Mouse (Mus musculus): ENCODE results near the gene Tspyl4. TPM values are rescaled to one million over a fixed set of nuclear protein-coding genes. Genes with fewer than 3 reads are reported as not detected.
A peak's percentile ranks its signal among the peaks of the same experiment; 100 is the strongest.

Gene Tspyl4
- polyA plus RNA-seq, 1 experiment, result 29.5 TPM

- no peak for TF ChIP-seq CTCF (IDR thresholded peaks at IDR 0.05; ENCODE audit: borderline replicate concordance, control insufficient read depth, extremely low read depth, insufficient read depth, low read length, poor library complexity)
- TF ChIP-seq POLR2A (IDR thresholded peaks at IDR 0.05; ENCODE audit: control insufficient read depth, extremely low read depth, insufficient read depth, low read length, poor library complexity), result no peak
- H3K27me3 ChIP-seq (ENCODE audit: control insufficient read depth, insufficient read depth, low read length), result no peaks in the 10 kb centered on the region
- DNase-seq, result no peak
- no peak overlapping the region for H3K4me3 ChIP-seq (ENCODE audit: control insufficient read depth, insufficient read depth, low read length)
- H3K27ac ChIP-seq (ENCODE audit: control insufficient read depth, insufficient read depth, low read length), result no peak overlapping the region
- H3K36me3 ChIP-seq (ENCODE audit: control insufficient read depth, insufficient read depth, low read length), result no peaks in the 10 kb centered on the region
- 98% methylated on average over 2 of the region's 2 CpGs for WGBS
- H3K4me1 ChIP-seq (replicated peaks; ENCODE audit: control insufficient read depth, insufficient read depth, low read length), result peaks cover 3% of the 10 kb centered on the region; the same call in 1 of the 2 replicates
Observed at GRCm38 (mm10) chr10:34317217-34317606, 20.0 kb downstream of the Tspyl4 start.

GRCm38 (mm10) chr10:34320809-34321208, 23.6 kb downstream of the Tspyl4 start:
- Histone ChIP-seq H3K27ac (ENCODE audit: control insufficient read depth, insufficient read depth, low read length) (no peak overlapping the region), H3K4me3 (ENCODE audit: control insufficient read depth, insufficient read depth, low read length) (no peak overlapping the region), H3K36me3 (ENCODE audit: control insufficient read depth, insufficient read depth, low read length) (no peaks in the 10 kb centered on the region), H3K4me1 (replicated peaks; ENCODE audit: control insufficient read depth, insufficient read depth, low read length) (peaks cover 3% of the 10 kb centered on the region; the same call in 1 of the 2 replicates), H3K27me3 (ENCODE audit: control insufficient read depth, insufficient read depth, low read length) (no peaks in the 10 kb centered on the region)
- 88% methylated on average over 2 of the region's 2 CpGs for WGBS
- TF ChIP-seq POLR2A (IDR thresholded peaks at IDR 0.05; ENCODE audit: control insufficient read depth, extremely low read depth, insufficient read depth, low read length, poor library complexity), result no peak
- no peak for TF ChIP-seq CTCF (IDR thresholded peaks at IDR 0.05; ENCODE audit: borderline replicate concordance, control insufficient read depth, extremely low read depth, insufficient read depth, low read length, poor library complexity)
- DNase-seq, result no peak

GRCm38 (mm10) chr10:34326701-34327100, 29.5 kb downstream of the Tspyl4 start:
- Histone ChIP-seq H3K4me3 (ENCODE audit: control insufficient read depth, insufficient read depth, low read length) (no peak overlapping the region), H3K27ac (ENCODE audit: control insufficient read depth, insufficient read depth, low read length) (no peak overlapping the region), H3K36me3 (ENCODE audit: control insufficient read depth, insufficient read depth, low read length) (no peaks in the 10 kb centered on the region), H3K4me1 (replicated peaks; ENCODE audit: control insufficient read depth, insufficient read depth, low read length) (no peaks in the 10 kb centered on the region), H3K27me3 (ENCODE audit: control insufficient read depth, insufficient read depth, low read length) (no peaks in the 10 kb centered on the region)
- TF ChIP-seq POLR2A (IDR thresholded peaks at IDR 0.05; ENCODE audit: control insufficient read depth, extremely low read depth, insufficient read depth, low read length, poor library complexity) (no peak), CTCF (IDR thresholded peaks at IDR 0.05; ENCODE audit: borderline replicate concordance, control insufficient read depth, extremely low read depth, insufficient read depth, low read length, poor library complexity) (no peak)
- 29% methylated on average over 4 of the region's 4 CpGs for WGBS
- DNase-seq, result peak; percentile 16

- H3K27me3 ChIP-seq (ENCODE audit: control insufficient read depth, insufficient read depth, low read length), result no peaks in the 10 kb centered on the region
- no peak overlapping the region for H3K4me3 ChIP-seq (ENCODE audit: control insufficient read depth, insufficient read depth, low read length)
- H3K27ac ChIP-seq (ENCODE audit: control insufficient read depth, insufficient read depth, low read length), result no peak overlapping the region
- DNase-seq, result no peak
- H3K36me3 ChIP-seq (ENCODE audit: control insufficient read depth, insufficient read depth, low read length), result no peaks in the 10 kb centered on the region
- WGBS, result 81% methylated on average over 5 of the region's 5 CpGs
- no peak for TF ChIP-seq CTCF (IDR thresholded peaks at IDR 0.05; ENCODE audit: borderline replicate concordance, control insufficient read depth, extremely low read depth, insufficient read depth, low read length, poor library complexity)
- TF ChIP-seq POLR2A (IDR thresholded peaks at IDR 0.05; ENCODE audit: control insufficient read depth, extremely low read depth, insufficient read depth, low read length, poor library complexity), result no peak
- H3K4me1 ChIP-seq (replicated peaks; ENCODE audit: control insufficient read depth, insufficient read depth, low read length), result no peaks in the 10 kb centered on the region
Observed at GRCm38 (mm10) chr10:34327144-34327543, 29.9 kb downstream of the Tspyl4 start.

GRCm38 (mm10) chr10:34328310-34328709, 31.1 kb downstream of the Tspyl4 start:
- TF ChIP-seq CTCF (IDR thresholded peaks at IDR 0.05; ENCODE audit: borderline replicate concordance, control insufficient read depth, extremely low read depth, insufficient read depth, low read length, poor library complexity), result no peak
- no peak for TF ChIP-seq POLR2A (IDR thresholded peaks at IDR 0.05; ENCODE audit: control insufficient read depth, extremely low read depth, insufficient read depth, low read length, poor library complexity)
- no peak for DNase-seq
- H3K27me3 ChIP-seq (ENCODE audit: control insufficient read depth, insufficient read depth, low read length), result no peaks in the 10 kb centered on the region
- no peaks in the 10 kb centered on the region for H3K4me1 ChIP-seq (replicated peaks; ENCODE audit: control insufficient read depth, insufficient read depth, low read length)
- no peaks in the 10 kb centered on the region for H3K36me3 ChIP-seq (ENCODE audit: control insufficient read depth, insufficient read depth, low read length)
- no peak overlapping the region for H3K27ac ChIP-seq (ENCODE audit: control insufficient read depth, insufficient read depth, low read length)
- H3K4me3 ChIP-seq (ENCODE audit: control insufficient read depth, insufficient read depth, low read length), result no peak overlapping the region
- 26% methylated on average over 2 of the region's 2 CpGs for WGBS

GRCm38 (mm10) chr10:34341014-34341413, 43.8 kb downstream of the Tspyl4 start:
- WGBS, result 95% methylated on average over 6 of the region's 6 CpGs
- H3K27ac ChIP-seq (ENCODE audit: control insufficient read depth, insufficient read depth, low read length), result no peak overlapping the region
- H3K4me3 ChIP-seq (ENCODE audit: control insufficient read depth, insufficient read depth, low read length), result no peak overlapping the region
- no peaks in the 10 kb centered on the region for H3K36me3 ChIP-seq (ENCODE audit: control insufficient read depth, insufficient read depth, low read length)
- TF ChIP-seq CTCF (IDR thresholded peaks at IDR 0.05; ENCODE audit: borderline replicate concordance, control insufficient read depth, extremely low read depth, insufficient read depth, low read length, poor library complexity), result no peak
- TF ChIP-seq POLR2A (IDR thresholded peaks at IDR 0.05; ENCODE audit: control insufficient read depth, extremely low read depth, insufficient read depth, low read length, poor library complexity), result no peak
- H3K27me3 ChIP-seq (ENCODE audit: control insufficient read depth, insufficient read depth, low read length), result no peaks in the 10 kb centered on the region
- H3K4me1 ChIP-seq (replicated peaks; ENCODE audit: control insufficient read depth, insufficient read depth, low read length), result no peaks in the 10 kb centered on the region
- no peak for DNase-seq

GRCm38 (mm10) chr10:34341886-34342285, 44.6 kb downstream of the Tspyl4 start:
- Histone ChIP-seq H3K27me3 (ENCODE audit: control insufficient read depth, insufficient read depth, low read length) (no peaks in the 10 kb centered on the region), H3K4me1 (replicated peaks; ENCODE audit: control insufficient read depth, insufficient read depth, low read length) (no peaks in the 10 kb centered on the region), H3K27ac (ENCODE audit: control insufficient read depth, insufficient read depth, low read length) (no peak overlapping the region), H3K4me3 (ENCODE audit: control insufficient read depth, insufficient read depth, low read length) (no peak overlapping the region), H3K36me3 (ENCODE audit: control insufficient read depth, insufficient read depth, low read length) (no peaks in the 10 kb centered on the region)
- 44% methylated on average over 1 of the region's 1 CpGs for WGBS
- no peak for DNase-seq
- TF ChIP-seq CTCF (IDR thresholded peaks at IDR 0.05; ENCODE audit: borderline replicate concordance, control insufficient read depth, extremely low read depth, insufficient read depth, low read length, poor library complexity) (no peak), POLR2A (IDR thresholded peaks at IDR 0.05; ENCODE audit: control insufficient read depth, extremely low read depth, insufficient read depth, low read length, poor library complexity) (no peak)

Other genes starting within 250 kb of the Tspyl4 start
- gene Calhm5, start 200.9 kb upstream of the Tspyl4 start, polyA plus RNA-seq (2012; rRNA removed), result 0.06 and 0.09 TPM in 2 replicates
- 13.5 and 16.5 TPM in 2 replicates for gene Calhm6, start 169.5 kb upstream of the Tspyl4 start, polyA plus RNA-seq (2012; rRNA removed)
- 6.3 and 7.5 TPM in 2 replicates for gene Dse, start 89.7 kb upstream of the Tspyl4 start, polyA plus RNA-seq (2012; rRNA removed)
- 42.0 and 42.2 TPM in 2 replicates for gene Tspyl1, start 15.3 kb upstream of the Tspyl4 start, polyA plus RNA-seq (2012; rRNA removed)
- gene Col10a1, start 92.5 kb downstream of the Tspyl4 start, polyA plus RNA-seq (2012; rRNA removed), result 0.19 and 0.44 TPM in 2 replicates
- 9.4 and 11.8 TPM in 2 replicates for gene Nt5dc1, start 121.1 kb downstream of the Tspyl4 start, polyA plus RNA-seq (2012; rRNA removed)
- gene Frk, start 186.0 kb downstream of the Tspyl4 start, polyA plus RNA-seq (2012; rRNA removed), result 0.27 and 0.32 TPM in 2 replicates

Measured in thymus, adult 2 months (tissue).